Mouse (Mus musculus) lung, embryonic 14.5 days (tissue): ENCODE data around the gene Togaram2. TPM values are rescaled to one million over a fixed set of nuclear protein-coding genes. Genes with fewer than 3 reads are reported as not detected.

Experiments used
- ATAC-seq: fragments of 200-750 bp; cut with Nextera tagmentation; 2 replicates; pipeline ENCODE4 v1.8.0; 2017; ENCODE audit warnings: mild to moderate bottlenecking, moderate TSS enrichment, moderate library complexity; ENCODE audit not compliant: insufficient read depth
- DNase-seq: peaks from one replicate; pipeline ENCODE4 v3.0.0-alpha.2; 2015
- H3K27ac ChIP-seq: fragments of 300-500 bp; sonication (generic); 2 replicates; pipeline ENCODE4 v1.5.1; 2014; ENCODE audit warnings: low read depth, mild to moderate bottlenecking, moderate library complexity
- H3K27me3 ChIP-seq: fragments of 300-500 bp; sonication (generic); 2 replicates; pipeline ENCODE4 v1.6.1; 2014; ENCODE audit warnings: low read length, control low read depth; ENCODE audit not compliant: insufficient read depth
- H3K36me3 ChIP-seq: fragments of 300-500 bp; sonication (generic); 2 replicates; pipeline ENCODE4 v1.6.1; 2014; ENCODE audit warnings: control low read depth; ENCODE audit not compliant: insufficient read depth
- H3K4me1 ChIP-seq: fragments of 300-500 bp; sonication (generic); 2 replicates; pipeline ENCODE4 v1.6.1; 2014; ENCODE audit warnings: antibody characterized with exemption, control low read depth; ENCODE audit not compliant: insufficient read depth
- H3K4me2 ChIP-seq: fragments of 300-500 bp; sonication (generic); 2 replicates; pipeline ENCODE4 v1.6.1; 2014; ENCODE audit warnings: mild to moderate bottlenecking
- H3K4me3 ChIP-seq: fragments of 300-500 bp; sonication (generic); 2 replicates; pipeline ENCODE4 v1.5.1; 2014; ENCODE audit warnings: low read depth, low read length
- H3K9ac ChIP-seq: fragments of 300-500 bp; sonication (generic); 2 replicates; pipeline ENCODE4 v1.6.1; 2014
- H3K9me3 ChIP-seq: fragments of 300-500 bp; sonication (generic); 2 replicates; pipeline ENCODE4 v1.6.1; 2016; ENCODE audit warnings: low read depth, low read length, control low read depth
- CTCF ChIP-seq: IDR thresholded peaks from 2 replicates; pipeline ENCODE4 v1.5.1; 2016; ENCODE audit warnings: antibody characterized with exemption, low read depth
- WGBS: fragments of 180-500 bp; shearing (Covaris S2); extraction: QIAGEN DNeasy Blood & Tissue Kit; methylation state at CpG from one replicate; pipeline ENCODE4 v1.1.7; 2014; 5-methylcytosine and 5-hydroxymethylcytosine counted together
- polyA plus RNA-seq: library from polyadenylated mRNA; unstranded; fragments of >200 nt; fragmentation: Nextera tagmentation; extraction: Ambion mirVana; gene quantifications from 2 replicates; pipeline ENCODE4 v1.2.1, GENCODE M21; 2014

Togaram2 gene
- polyA plus RNA-seq, 1 experiment from 2014 or later: 0.51 TPM

- 57% methylated on average over 1 of the region's 1 CpGs for WGBS
- no peak overlapping the region for H3K4me3 ChIP-seq
- H3K9ac ChIP-seq: no peak overlapping the region
- TF ChIP-seq CTCF: no peak
- H3K4me1 ChIP-seq: no peaks in the 10 kb centered on the region
- no peaks in the 10 kb centered on the region for H3K36me3 ChIP-seq
- no peaks in the 10 kb centered on the region for H3K9me3 ChIP-seq
- H3K4me2 ChIP-seq: no peak overlapping the region
- DNase-seq (no peak), ATAC-seq (no peak)
- no peak overlapping the region for H3K27ac ChIP-seq
- no peaks in the 10 kb centered on the region for H3K27me3 ChIP-seq
These were observed 32.1 kb downstream of the Togaram2 start for GRCm38 (mm10) chr17:71705113-71705512.

- Histone ChIP-seq H3K4me1 (no peaks in the 10 kb centered on the region), H3K9me3 (no peaks in the 10 kb centered on the region), H3K27ac (no peak overlapping the region), H3K36me3 (no peaks in the 10 kb centered on the region), H3K27me3 (no peaks in the 10 kb centered on the region), H3K9ac (no peak overlapping the region), H3K4me2 (no peak overlapping the region), H3K4me3 (no peak overlapping the region)
- ATAC-seq: no peak; the same call in 1 of the 2 replicates
- peak; percentile 33 for DNase-seq
- 80% methylated on average over 14 of the region's 14 CpGs for WGBS
- TF ChIP-seq CTCF: no peak
These were observed 32.8 kb downstream of the Togaram2 start for GRCm38 (mm10) chr17:71705550-71706480.

GRCm38 (mm10) chr17:71707715-71708114 is 34.7 kb downstream of the Togaram2 start:
- ATAC-seq (no peak), DNase-seq (no peak)
- Histone ChIP-seq H3K4me3 (no peak overlapping the region), H3K27me3 (no peaks in the 10 kb centered on the region), H3K4me1 (no peaks in the 10 kb centered on the region), H3K9ac (no peak overlapping the region), H3K27ac (no peak overlapping the region), H3K4me2 (no peak overlapping the region), H3K36me3 (no peaks in the 10 kb centered on the region), H3K9me3 (no peaks in the 10 kb centered on the region)
- WGBS: 53% methylated on average over 4 of the region's 4 CpGs
- no peak for TF ChIP-seq CTCF

GRCm38 (mm10) chr17:71712279-71712678 is 39.2 kb downstream of the Togaram2 start:
- Histone ChIP-seq H3K27ac (no peak overlapping the region), H3K4me2 (no peak overlapping the region), H3K9me3 (no peaks in the 10 kb centered on the region), H3K36me3 (no peaks in the 10 kb centered on the region), H3K4me1 (no peaks in the 10 kb centered on the region), H3K4me3 (no peak overlapping the region), H3K27me3 (no peaks in the 10 kb centered on the region), H3K9ac (no peak overlapping the region)
- no peak for ATAC-seq
- DNase-seq: peak; percentile 78
- 57% methylated on average over 6 of the region's 6 CpGs for WGBS
- no peak for TF ChIP-seq CTCF

GRCm38 (mm10) chr17:71715034-71715433 is 42.0 kb downstream of the Togaram2 start:
- no peak overlapping the region for H3K27ac ChIP-seq
- H3K4me1 ChIP-seq: no peaks in the 10 kb centered on the region
- no peak overlapping the region for H3K9ac ChIP-seq
- no peaks in the 10 kb centered on the region for H3K9me3 ChIP-seq
- DNase-seq (no peak), ATAC-seq (no peak)
- H3K27me3 ChIP-seq: no peaks in the 10 kb centered on the region
- H3K4me3 ChIP-seq: no peak overlapping the region
- no peak overlapping the region for H3K4me2 ChIP-seq
- no peak for TF ChIP-seq CTCF
- WGBS: 67% methylated on average over 3 of the region's 3 CpGs
- no peaks in the 10 kb centered on the region for H3K36me3 ChIP-seq

GRCm38 (mm10) chr17:71717881-71718625 is 45.0 kb downstream of the Togaram2 start:
- Histone ChIP-seq H3K27ac (no peak overlapping the region), H3K36me3 (no peaks in the 10 kb centered on the region), H3K9ac (no peak overlapping the region), H3K4me2 (no peak overlapping the region), H3K9me3 (no peaks in the 10 kb centered on the region), H3K27me3 (no peaks in the 10 kb centered on the region), H3K4me3 (no peak overlapping the region), H3K4me1 (no peaks in the 10 kb centered on the region)
- 88% methylated on average over 8 of the region's 8 CpGs for WGBS
- no peak for TF ChIP-seq CTCF
- no peak for ATAC-seq
- no peak for DNase-seq

GRCm38 (mm10) chr17:71720434-71720833 is 47.4 kb downstream of the Togaram2 start:
- no peak for ATAC-seq
- H3K9me3 ChIP-seq: no peaks in the 10 kb centered on the region
- no peak overlapping the region for H3K4me2 ChIP-seq
- H3K27ac ChIP-seq: no peak overlapping the region
- H3K4me3 ChIP-seq: no peak overlapping the region
- H3K27me3 ChIP-seq: no peaks in the 10 kb centered on the region
- no peak for DNase-seq
- no peak for TF ChIP-seq CTCF
- H3K4me1 ChIP-seq: no peaks in the 10 kb centered on the region
- no peak overlapping the region for H3K9ac ChIP-seq
- H3K36me3 ChIP-seq: no peaks in the 10 kb centered on the region
